Mouse (Mus musculus) urinary bladder, postnatal 36 days (tissue): ENCODE results near the gene Espl1.

Experiments
- DNase-seq, 2 experiments: peaks; one replicate each; pipeline ENCODE4 v3.0.0; 2022; ENCODE audit warnings: low spot score in 2 of 2, mixed read lengths in 1 of 2

Espl1 gene

GRCm38 (mm10) chr15:102295633-102296367 is at the start of gene Espl1:
Gene Espl1, plus strand, starts transcription at chr15:102296266.
- peak; percentile 91 to 95 for DNase-seq

- DNase-seq: peak; percentile 95 to 97
These were observed 49.2 kb upstream of the Espl1 start for GRCm38 (mm10) chr15:102246866-102247251.

- peak; percentile 73 to 82 for DNase-seq
These were observed 48.6 kb upstream of the Espl1 start for GRCm38 (mm10) chr15:102247252-102248130.

- no peak for DNase-seq
These were observed 47.8 kb upstream of the Espl1 start for GRCm38 (mm10) chr15:102248131-102248811.

- DNase-seq: no peak
These were observed 47.3 kb upstream of the Espl1 start for GRCm38 (mm10) chr15:102248812-102249191.

GRCm38 (mm10) chr15:102249251-102249691 is 46.8 kb upstream of the Espl1 start:
- no peak for DNase-seq

GRCm38 (mm10) chr15:102249967-102250366 is 46.1 kb upstream of the Espl1 start:
- DNase-seq: no peak

GRCm38 (mm10) chr15:102250521-102250920 is 45.5 kb upstream of the Espl1 start:
- no peak for DNase-seq

GRCm38 (mm10) chr15:102255547-102256255 is 40.4 kb upstream of the Espl1 start:
- peak in 1 of 2 experiments; percentile 79 for DNase-seq

- DNase-seq: no peak
These were observed 39.5 kb upstream of the Espl1 start for GRCm38 (mm10) chr15:102256431-102257201.

- DNase-seq: peak in 1 of 2 experiments; percentile 68
These were observed 38.6 kb upstream of the Espl1 start, which contains the start of gene Rarg for GRCm38 (mm10) chr15:102257202-102258075. Gene Rarg, minus strand, starts transcription at chr15:102257517.

GRCm38 (mm10) chr15:102258076-102258470 is 38.0 kb upstream of the Espl1 start:
- DNase-seq: peak in 1 of 2 experiments; percentile 78

- DNase-seq: no peak
These were observed 37.3 kb upstream of the Espl1 start for GRCm38 (mm10) chr15:102258581-102259253.

- DNase-seq: no peak
These were observed 33.5 kb upstream of the Espl1 start for GRCm38 (mm10) chr15:102262582-102262981.

- DNase-seq: no peak
These were observed 33.0 kb upstream of the Espl1 start for GRCm38 (mm10) chr15:102263037-102263436.

- DNase-seq: no peak
These were observed 30.5 kb upstream of the Espl1 start for GRCm38 (mm10) chr15:102265548-102265947.

- DNase-seq: no peak
These were observed 25.6 kb upstream of the Espl1 start, which contains the start of gene Gm9918 for GRCm38 (mm10) chr15:102270274-102270960. Gene Gm9918, plus strand, starts transcription at chr15:102270563.

GRCm38 (mm10) chr15:102271441-102271840 is 24.6 kb upstream of the Espl1 start:
- DNase-seq: no peak
